Mouse (Mus musculus): ENCODE measurements around the gene Vmn1r230. TPM values are rescaled to one million over a fixed set of nuclear protein-coding genes. Genes with fewer than 3 reads are reported as not detected.

Gene Vmn1r230
- not detected for total RNA-seq (2021)
- long read RNA-seq, experiment 1 = 0 reads
- long read RNA-seq, experiment 2 = 0 reads

DNA sequence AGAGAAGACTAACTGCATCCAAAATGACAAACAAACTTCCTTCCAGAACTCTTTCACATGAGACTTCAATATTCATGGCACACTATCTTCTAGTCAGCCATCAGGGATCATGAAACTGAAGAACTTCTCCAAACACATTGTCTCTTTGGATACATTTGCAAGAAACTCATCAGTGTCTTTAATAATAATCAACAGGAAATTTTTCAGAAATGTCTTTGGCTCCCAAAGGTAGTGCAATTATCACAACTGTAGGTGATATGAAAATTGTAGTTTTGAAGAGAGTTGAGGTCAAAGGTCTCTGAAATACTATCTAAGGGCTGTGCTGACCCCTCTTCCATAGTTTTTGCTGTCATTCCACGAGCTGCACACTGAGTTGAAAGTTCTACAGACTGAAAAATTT is at the start of gene Vmn1r230:
Gene Vmn1r230, plus strand, starts transcription at position 301 of the 400 bp plus-strand sequence.
- no peak for DNase-seq (ENCODE audit: low spot score in 2 of 2)

DNA sequence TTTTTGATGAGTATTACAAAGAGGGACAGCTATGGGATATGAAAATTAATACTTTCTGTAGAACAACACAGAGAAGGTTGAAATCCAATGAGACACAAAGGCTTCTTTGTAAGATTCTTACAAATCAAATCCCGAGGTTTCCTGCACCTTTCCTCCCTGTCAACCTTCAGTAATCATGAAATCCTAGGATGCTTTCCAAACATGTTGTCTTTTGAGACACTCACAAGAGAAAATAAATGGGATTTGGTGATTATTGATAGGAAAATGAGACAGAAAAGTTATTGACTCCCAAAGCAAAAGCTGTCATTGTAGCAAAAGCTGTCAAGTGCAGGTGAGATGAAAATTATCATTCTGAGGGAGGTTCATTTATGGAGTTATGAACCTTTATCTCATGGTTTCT is 29.0 kb upstream of the Vmn1r230 start, which contains the start of gene Vmn1r229:
Gene Vmn1r229, plus strand, starts transcription at position 301 of the 400 bp plus-strand sequence.
- DNase-seq (ENCODE audit: low spot score in 2 of 2) = no peak

Other genes starting within 250 kb of the Vmn1r230 start
- not detected for gene Vmn2r110, start 244.0 kb upstream of the Vmn1r230 start, total RNA-seq (2021)
- not detected for gene Fpr-rs3, start 215.6 kb upstream of the Vmn1r230 start, total RNA-seq (2021)
- not detected for gene Vmn1r226, start 157.6 kb upstream of the Vmn1r230 start, total RNA-seq (2021)
- not detected for gene Vmn1r227, start 110.6 kb upstream of the Vmn1r230 start, total RNA-seq (2021)
- gene Vmn1r228, start 54.3 kb upstream of the Vmn1r230 start, total RNA-seq (2021) = not detected
- not detected for gene Vmn1r229, start 28.9 kb upstream of the Vmn1r230 start, total RNA-seq (2021)
- gene Vmn1r231, start 64.6 kb downstream of the Vmn1r230 start, total RNA-seq (2021) = not detected
- not detected for gene Vmn1r232, start 79.3 kb downstream of the Vmn1r230 start, total RNA-seq (2021)
- gene Ppp2r1a, start 104.9 kb downstream of the Vmn1r230 start, total RNA-seq (2021) = 100 to 1,000 TPM; 340 to 365 TPM
- not detected for gene Vmn1r233, start 156.0 kb downstream of the Vmn1r230 start, total RNA-seq (2021)
- 10 to 100 TPM; 31.5 to 32.3 TPM for gene Zfp160, start 168.5 kb downstream of the Vmn1r230 start, total RNA-seq (2021)